Mouse (Mus musculus) hindbrain, postnatal 0 days (tissue): ENCODE results near the gene Tacr2. TPM values are rescaled to one million over a fixed set of nuclear protein-coding genes. Genes with fewer than 3 reads are reported as not detected.
A peak's percentile ranks its signal among the peaks of the same experiment; 100 is the strongest.

Source experiments
- ATAC-seq: fragments of 200-750 bp; cut with Nextera tagmentation; 2 replicates; pipeline ENCODE4 v1.8.0; 2017; ENCODE audit warnings: mild to moderate bottlenecking, moderate TSS enrichment, moderate library complexity
- DNase-seq: peaks from one replicate; pipeline ENCODE4 v3.0.0-alpha.2; 2015; ENCODE audit warnings: low spot score
- H3K27ac ChIP-seq: fragments of 300-500 bp; sonication (generic); 2 replicates; pipeline ENCODE4 v1.5.1; 2014; ENCODE audit warnings: mild to moderate bottlenecking
- H3K27me3 ChIP-seq: fragments of 300-500 bp; sonication (generic); 2 replicates; pipeline ENCODE4 v1.6.1; 2014; ENCODE audit warnings: low read length, mixed read lengths; ENCODE audit not compliant: insufficient read depth
- H3K36me3 ChIP-seq: fragments of 300-500 bp; sonication (generic); 2 replicates; pipeline ENCODE4 v1.6.1; 2014; ENCODE audit warnings: low read length, mixed read lengths; ENCODE audit not compliant: insufficient read depth
- H3K4me1 ChIP-seq: fragments of 300-500 bp; sonication (generic); 2 replicates; pipeline ENCODE4 v1.6.1; 2014; ENCODE audit warnings: antibody characterized with exemption, low read length, mixed read lengths; ENCODE audit not compliant: insufficient read depth
- H3K4me2 ChIP-seq: fragments of 300-500 bp; sonication (generic); 2 replicates; pipeline ENCODE4 v1.6.1; 2014; ENCODE audit warnings: low read depth, mild to moderate bottlenecking, low read length, moderate library complexity, mixed read lengths
- H3K4me3 ChIP-seq: fragments of 300-500 bp; sonication (generic); 2 replicates; pipeline ENCODE4 v1.5.1; 2014; ENCODE audit warnings: low read length
- H3K9ac ChIP-seq: fragments of 300-500 bp; sonication (generic); replicated peaks from 2 replicates; pipeline ENCODE4 v1.6.1; 2014; ENCODE audit warnings: mild to moderate bottlenecking, low read length, moderate library complexity, mixed read lengths
- H3K9me3 ChIP-seq: fragments of 300-500 bp; sonication (generic); 2 replicates; pipeline ENCODE4 v1.6.1; 2016; ENCODE audit warnings: low read length, mixed read lengths
- CTCF ChIP-seq: IDR thresholded peaks from 2 replicates; pipeline ENCODE4 v1.5.1; 2016; ENCODE audit warnings: antibody characterized with exemption, control low read depth, low read depth
- WGBS: fragments of 180-500 bp; shearing (Covaris S2); extraction: QIAGEN DNeasy Blood & Tissue Kit; methylation state at CpG from one replicate; pipeline ENCODE4 v1.1.7; 2014; 5-methylcytosine and 5-hydroxymethylcytosine counted together
- polyA plus RNA-seq: library from polyadenylated mRNA; unstranded; fragments of >200 nt; fragmentation: Nextera tagmentation; extraction: Ambion mirVana; gene quantifications from 2 replicates; pipeline ENCODE4 v1.2.1, GENCODE M21; 2015
- total RNA-seq: library from RNA; depleted of rRNA; stranded (reverse); fragments of >200 nt; gene quantifications from 2 replicates; pipeline ENCODE4 v1.2.3, GENCODE M21; 2014

Tacr2 gene
- total and polyA plus RNA-seq, 2 experiments from 2014 or later: 0.08 TPM; not detected in 1

GRCm38 (mm10) chr10:62225839-62226238 is 26.4 kb upstream of the Tacr2 start:
- no peak for TF ChIP-seq CTCF
- ATAC-seq (no peak), DNase-seq (no peak)
- no peaks in the 10 kb centered on the region for H3K9me3 ChIP-seq
- no peak overlapping the region for H3K9ac ChIP-seq
- peaks cover 7% of the 10 kb centered on the region; the same call in 1 of the 2 replicates for H3K4me1 ChIP-seq
- H3K4me2 ChIP-seq: no peak overlapping the region
- no peaks in the 10 kb centered on the region for H3K36me3 ChIP-seq
- H3K27ac ChIP-seq: no peak overlapping the region
- H3K27me3 ChIP-seq: no peaks in the 10 kb centered on the region
- H3K4me3 ChIP-seq: no peak overlapping the region
- 79% methylated on average over 7 of the region's 7 CpGs for WGBS

DNA sequence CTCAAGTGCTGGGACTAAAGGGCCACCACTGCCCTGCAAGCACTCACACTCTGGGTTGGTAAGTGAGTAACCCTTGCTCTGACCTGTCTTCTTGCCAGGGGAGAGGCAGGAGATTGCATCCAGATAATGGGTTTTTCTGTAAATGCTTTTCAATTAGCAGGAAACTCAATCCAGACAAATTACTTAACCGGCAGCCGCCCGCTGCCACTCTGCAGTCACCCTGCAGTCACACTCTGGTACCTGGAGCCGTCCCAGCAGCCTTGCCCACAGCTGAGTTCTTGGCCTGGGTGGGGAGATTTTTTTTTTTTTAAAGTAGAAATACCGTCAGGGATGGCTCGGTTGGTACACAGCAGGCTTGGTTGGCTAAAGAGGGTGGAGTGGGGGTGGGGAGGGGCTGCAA is 24.1 kb upstream of the Tacr2 start:
- H3K36me3 ChIP-seq: no peaks in the 10 kb centered on the region
- H3K27me3 ChIP-seq: no peaks in the 10 kb centered on the region
- H3K4me3 ChIP-seq: no peak overlapping the region
- H3K4me2 ChIP-seq: no peak overlapping the region
- DNase-seq (no peak), ATAC-seq (no peak)
- no peaks in the 10 kb centered on the region for H3K9me3 ChIP-seq
- TF ChIP-seq CTCF: no peak
- H3K27ac ChIP-seq: no peak overlapping the region
- H3K9ac ChIP-seq: no peak overlapping the region
- WGBS: 33% methylated on average over 6 of the region's 6 CpGs
- H3K4me1 ChIP-seq: peaks cover 7% of the 10 kb centered on the region; the same call in 1 of the 2 replicates

- Histone ChIP-seq H3K27me3 (no peaks in the 10 kb centered on the region), H3K4me2 (peak within 1 kb of the TSS; percentile 99), H3K4me3 (peak within 1 kb of the TSS; percentile 62), H3K9me3 (no peaks in the 10 kb centered on the region), H3K27ac (no peak within 1 kb of the TSS), H3K4me1 (peaks cover 7% of the 10 kb centered on the region; the same call in 1 of the 2 replicates), H3K36me3 (no peaks in the 10 kb centered on the region), H3K9ac (peak within 1 kb of the TSS; percentile 56)
- ATAC-seq: peak; percentile 97
- DNase-seq: peak; percentile 91
- no peak for TF ChIP-seq CTCF
- WGBS: under 1% methylated on average over 48 of the region's 59 CpGs
Observed at GRCm38 (mm10) chr10:62230708-62231394, 21.4 kb upstream of the Tacr2 start, which contains the start of gene Tspan15. Gene Tspan15 (minus strand): TSS chr10:62231251.

DNA sequence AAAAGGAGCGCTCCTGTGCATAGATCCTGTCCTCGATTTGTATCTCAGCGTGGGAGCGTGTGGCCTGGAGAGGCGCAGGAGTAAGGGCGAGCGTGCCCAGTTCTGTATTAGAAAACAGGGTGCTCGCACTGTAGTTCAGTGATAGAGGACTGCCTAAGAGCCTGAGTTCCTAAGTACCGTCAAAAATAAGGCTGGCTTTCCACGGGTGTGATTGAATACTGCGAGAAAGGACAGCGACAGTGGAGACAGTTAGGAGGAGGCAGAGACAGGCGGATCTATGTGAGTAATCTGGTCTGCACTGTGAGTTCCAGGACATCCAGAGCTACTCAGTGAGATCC is 20.9 kb upstream of the Tacr2 start:
- WGBS: 2% methylated on average over 13 of the region's 13 CpGs
- DNase-seq (no peak), ATAC-seq (no peak)
- Histone ChIP-seq H3K4me3 (peak overlapping the region; percentile 62), H3K27ac (no peak overlapping the region), H3K9ac (no peak overlapping the region), H3K9me3 (no peaks in the 10 kb centered on the region), H3K4me1 (peaks cover 7% of the 10 kb centered on the region; the same call in 1 of the 2 replicates), H3K27me3 (no peaks in the 10 kb centered on the region), H3K4me2 (peak overlapping the region; percentile 99), H3K36me3 (no peaks in the 10 kb centered on the region)
- TF ChIP-seq CTCF: no peak

GRCm38 (mm10) chr10:62231811-62232210 is 20.4 kb upstream of the Tacr2 start:
- no peaks in the 10 kb centered on the region for H3K27me3 ChIP-seq
- no peak overlapping the region for H3K9ac ChIP-seq
- H3K27ac ChIP-seq: no peak overlapping the region
- no peaks in the 10 kb centered on the region for H3K9me3 ChIP-seq
- WGBS: 83% methylated on average over 3 of the region's 3 CpGs
- no peak for TF ChIP-seq CTCF
- H3K4me1 ChIP-seq: peaks cover 7% of the 10 kb centered on the region; the same call in 1 of the 2 replicates
- H3K4me3 ChIP-seq: no peak overlapping the region
- ATAC-seq (no peak), DNase-seq (no peak)
- no peaks in the 10 kb centered on the region for H3K36me3 ChIP-seq
- no peak overlapping the region for H3K4me2 ChIP-seq

DNA sequence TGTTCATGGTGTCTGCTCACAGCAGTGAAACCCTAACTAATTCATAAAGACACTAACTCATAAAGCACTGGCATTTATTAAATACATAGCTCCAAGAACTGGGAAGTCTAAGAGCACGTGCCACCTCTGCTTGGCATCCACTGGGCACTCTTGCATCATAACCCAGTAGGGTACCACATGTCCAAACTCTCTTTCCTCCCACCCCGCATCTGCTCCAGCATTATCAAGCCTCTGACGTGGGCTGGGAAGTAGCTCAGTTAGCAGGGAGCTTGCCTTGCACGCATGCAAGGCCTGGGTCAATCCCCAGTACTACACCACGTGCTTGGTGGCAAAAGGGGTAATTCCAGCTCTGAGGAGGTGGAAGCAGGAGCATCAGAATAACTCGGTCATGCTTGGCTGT is 16.1 kb upstream of the Tacr2 start:
- no peaks in the 10 kb centered on the region for H3K9me3 ChIP-seq
- DNase-seq: no peak
- H3K4me1 ChIP-seq: no peaks in the 10 kb centered on the region
- no peak overlapping the region for H3K9ac ChIP-seq
- H3K27me3 ChIP-seq: no peaks in the 10 kb centered on the region
- no peaks in the 10 kb centered on the region for H3K36me3 ChIP-seq
- WGBS: 77% methylated on average over 6 of the region's 6 CpGs
- no peak overlapping the region for H3K27ac ChIP-seq
- ATAC-seq: no peak
- no peak for TF ChIP-seq CTCF
- no peak overlapping the region for H3K4me3 ChIP-seq
- no peak overlapping the region for H3K4me2 ChIP-seq

- WGBS: 87% methylated on average over 9 of the region's 10 CpGs
- Histone ChIP-seq H3K27ac (no peak overlapping the region), H3K4me3 (no peak overlapping the region), H3K4me2 (no peak overlapping the region), H3K36me3 (no peaks in the 10 kb centered on the region), H3K9ac (no peak overlapping the region), H3K4me1 (no peaks in the 10 kb centered on the region), H3K27me3 (no peaks in the 10 kb centered on the region), H3K9me3 (no peaks in the 10 kb centered on the region)
- TF ChIP-seq CTCF: no peak
- ATAC-seq (no peak), DNase-seq (no peak)
Observed at GRCm38 (mm10) chr10:62237205-62237604, 15.0 kb upstream of the Tacr2 start.
